Mouse (Mus musculus): Measurements from ENCODE around the gene Acad8.

The Acad8 gene

DNA sequence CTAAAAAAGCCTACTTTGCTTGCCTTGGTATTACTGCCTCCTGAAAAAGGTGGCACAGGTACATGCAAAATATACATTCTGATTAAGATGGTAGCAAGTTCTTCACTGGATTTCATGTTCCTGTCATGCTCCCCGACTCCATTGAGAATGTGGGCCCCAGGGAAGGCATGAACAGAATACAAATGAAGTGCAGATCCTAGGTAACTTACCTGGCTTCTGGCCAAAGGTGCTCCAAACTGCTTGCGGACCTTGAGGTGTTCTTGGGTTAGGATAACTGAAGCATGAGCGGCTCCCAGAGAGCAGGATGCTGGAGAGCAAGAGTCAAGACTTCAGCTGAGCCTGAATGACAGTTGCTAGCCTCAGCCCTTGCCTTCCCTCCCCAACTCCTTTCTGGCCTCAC lies 20.6 kb downstream of the Acad8 start:
- DNase-seq: peak; percentile 24 to 29

DNA sequence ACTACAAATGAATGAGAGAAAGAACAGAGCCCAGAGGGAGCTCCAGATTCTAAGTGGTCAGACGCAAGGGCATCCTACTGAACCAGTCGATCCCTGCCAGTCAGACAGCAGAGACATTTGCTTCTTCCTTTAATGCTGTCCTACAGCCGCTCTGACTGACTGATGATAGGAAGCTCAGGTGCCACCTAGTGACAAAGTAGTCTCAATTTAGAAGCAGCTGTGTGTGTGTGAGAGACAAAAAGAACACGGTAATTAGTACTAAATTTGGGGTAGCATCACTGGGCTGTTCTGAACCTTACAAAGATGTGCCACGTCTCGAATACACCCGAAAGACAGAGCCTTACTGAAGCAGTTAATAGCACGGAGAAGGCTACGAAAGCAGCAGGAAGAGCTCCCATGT lies 21.6 kb downstream of the Acad8 start:
- DNase-seq: no peak

DNA sequence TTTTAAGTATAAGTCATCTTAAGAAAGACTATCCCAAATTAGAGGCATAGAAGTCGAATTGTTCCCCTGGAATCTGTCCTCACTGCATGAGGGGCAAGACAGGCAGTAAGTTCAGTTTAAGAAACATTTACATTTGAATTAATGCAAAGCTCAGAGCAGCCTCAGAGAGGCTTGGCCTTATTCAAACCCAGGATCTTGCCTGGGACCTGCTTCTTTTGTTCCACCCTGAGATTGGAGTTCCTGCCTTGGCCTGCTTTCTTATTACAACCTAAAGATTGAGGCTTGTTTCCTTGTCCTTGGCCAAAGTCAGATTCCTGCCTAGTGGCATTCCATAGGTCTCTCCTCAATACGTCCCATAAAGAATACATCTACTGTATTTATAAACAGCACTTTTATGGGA lies 51.6 kb downstream of the Acad8 start:
- DNase-seq: no peak

DNA sequence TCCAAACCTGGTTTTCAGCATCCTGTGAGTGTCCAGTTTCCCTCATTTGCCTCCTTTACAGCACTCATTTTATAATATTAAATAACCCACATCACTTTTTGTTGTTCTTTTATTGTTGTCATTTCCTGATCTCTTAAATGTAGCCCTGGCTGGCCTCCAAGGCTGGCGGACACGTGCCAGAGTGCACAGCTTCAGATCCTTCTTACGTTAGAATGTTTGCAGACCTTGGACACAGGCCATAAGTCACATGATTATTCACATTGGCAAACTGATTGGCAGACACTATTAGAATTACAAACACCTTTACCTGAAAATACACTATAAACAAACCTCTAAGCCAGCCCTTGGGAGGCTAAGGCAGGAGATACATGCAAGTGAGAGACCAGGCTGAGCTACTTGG lies 75.2 kb downstream of the Acad8 start:
- peak; percentile 56 to 72 for DNase-seq

All from kidney, postnatal 36 days (tissue).